Mouse (Mus musculus) liver, adult 2 months (tissue): Measurements from ENCODE around the gene Agxt2.

Source experiments
- CTCF ChIP-seq: fragments of 200-500 bp; IDR thresholded peaks from 2 replicates; pipeline ENCODE4 v1.5.1; 2011; ENCODE audit warnings: low read depth, low read length, control low read depth
- POLR2A ChIP-seq: fragments of 200-500 bp; IDR thresholded peaks from 2 replicates; pipeline ENCODE4 v1.6.1; 2011; ENCODE audit warnings: low read length, control low read depth; ENCODE audit not compliant: insufficient read depth; ENCODE audit errors: extremely low read depth

GRCm38 (mm10) chr15:10447102-10447501, 88.8 kb downstream of the Agxt2 start:
- TF ChIP-seq CTCF (no peak), POLR2A (no peak)
